Mouse (Mus musculus) layer of hippocampus, adult 9-11 months (tissue): ENCODE data around the gene Ralgps1.
A peak's percentile ranks its signal among the peaks of the same experiment; 100 is the strongest.
"Not testable (repeated sequence)": the region's sequence is repeated elsewhere in the genome, so short reads cannot be mapped to it uniquely, and the experiment has no call there.

Experiments used
- DNase-seq: peaks from one replicate; pipeline ENCODE4 v3.0.0; 2022

Gene Ralgps1

DNA sequence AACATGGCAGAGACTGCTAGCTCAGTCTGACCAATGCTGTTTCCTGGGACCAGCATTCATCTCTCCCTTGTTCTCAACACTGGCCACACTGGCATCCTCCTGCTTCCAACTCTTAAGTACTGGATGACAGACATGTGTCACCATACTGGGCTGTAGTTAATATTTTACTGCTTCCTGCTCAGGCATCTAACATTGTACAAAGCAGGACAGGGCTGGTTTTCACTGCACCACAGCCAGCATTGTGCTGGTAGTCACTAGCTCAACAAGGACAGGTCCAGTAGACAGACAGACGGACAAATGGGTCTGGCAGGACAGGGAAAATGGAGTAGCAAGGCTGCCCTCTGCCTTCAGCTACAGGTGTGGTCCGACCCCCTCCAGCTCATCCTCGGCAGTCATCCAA, 10.7 kb downstream of the Ralgps1 start:
- DNase-seq, result no peak

DNA sequence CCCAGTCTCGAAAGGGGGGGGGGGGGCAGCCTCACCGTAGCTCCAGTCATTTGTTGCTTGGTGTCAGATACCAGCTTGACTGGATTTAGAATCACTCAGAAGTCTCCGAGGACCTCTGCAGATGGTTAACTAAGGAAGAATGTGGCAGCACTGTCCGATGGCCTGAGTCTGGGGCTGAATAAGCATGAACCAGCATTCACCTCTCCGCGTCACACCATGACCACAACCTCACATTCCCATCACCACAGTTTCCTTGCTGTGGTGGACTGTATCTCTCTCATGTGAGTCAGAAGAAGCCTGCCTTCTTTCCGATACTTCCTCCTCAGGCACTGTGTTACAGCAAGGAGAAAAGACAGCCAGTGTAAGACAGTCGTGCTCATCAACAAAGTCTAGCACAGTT, 12.1 kb downstream of the Ralgps1 start:
- no peak for DNase-seq

DNA sequence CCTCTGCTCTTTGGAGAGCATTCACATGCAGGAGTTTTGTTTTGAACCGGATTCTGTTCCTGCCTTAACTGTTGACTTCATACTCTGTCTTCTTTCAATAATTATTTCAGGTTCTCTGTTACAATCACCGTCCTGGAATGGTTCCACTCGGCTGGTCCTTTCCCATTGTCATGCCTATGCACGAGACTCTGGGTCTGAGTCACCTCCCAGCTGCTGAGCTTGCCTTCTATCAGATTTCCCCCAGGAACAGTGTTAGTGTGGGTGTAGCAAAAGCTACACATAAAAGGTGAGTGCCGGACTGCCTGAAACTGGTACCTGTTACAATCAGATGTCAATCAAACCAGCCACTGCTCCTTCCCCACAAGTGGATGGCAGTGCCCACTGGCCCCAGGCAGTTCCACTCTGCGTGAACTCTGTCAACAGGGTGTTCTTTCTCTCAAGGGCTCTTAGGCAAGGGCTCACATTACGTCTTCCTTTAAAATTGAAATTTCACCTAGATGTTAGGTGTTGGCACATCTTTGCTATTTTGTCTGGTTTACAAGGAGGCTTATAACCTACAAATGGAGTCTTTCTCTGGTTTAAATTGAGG, 13.9 kb downstream of the Ralgps1 start:
- no peak for DNase-seq

DNA sequence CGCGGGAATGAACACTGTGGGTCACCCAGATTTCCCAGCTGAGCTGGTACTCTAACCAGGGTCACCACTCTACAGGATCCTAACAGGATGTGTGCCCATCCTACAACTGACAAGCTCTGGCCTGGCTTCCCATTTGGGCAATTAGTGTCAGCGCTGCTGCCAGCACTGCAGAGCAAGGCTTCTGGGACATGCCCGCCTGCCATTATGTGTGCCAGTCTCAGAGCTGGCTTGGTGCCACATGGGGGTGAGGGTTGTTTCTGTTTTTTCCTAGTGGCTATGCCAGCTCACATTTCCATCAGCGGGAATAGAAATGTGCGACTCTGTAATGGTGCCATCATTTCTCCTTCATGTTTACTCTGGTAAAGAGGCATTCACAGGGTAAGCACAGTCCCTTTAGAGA, 15.7 kb downstream of the Ralgps1 start:
- DNase-seq, result peak; percentile 90

DNA sequence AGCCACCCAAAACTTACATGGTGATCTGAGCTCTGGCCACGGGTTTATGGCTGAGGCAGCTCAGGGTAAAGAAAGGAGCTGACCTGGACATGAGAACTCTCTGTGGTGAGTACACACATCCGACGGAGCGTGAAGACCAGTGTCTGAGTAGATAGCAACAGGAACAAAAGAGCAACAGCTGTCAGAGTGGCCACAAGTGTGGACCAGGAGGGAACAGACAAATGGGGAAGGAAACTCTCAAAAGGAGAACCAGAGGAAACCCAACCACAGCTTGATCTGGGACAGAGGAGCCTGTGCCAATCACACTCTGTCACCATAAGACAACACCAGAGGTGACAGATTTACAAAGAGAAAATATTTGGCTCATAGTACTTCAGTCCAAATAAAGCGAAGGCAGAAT, 17.9 kb downstream of the Ralgps1 start:
- DNase-seq, result peak; percentile 68

DNA sequence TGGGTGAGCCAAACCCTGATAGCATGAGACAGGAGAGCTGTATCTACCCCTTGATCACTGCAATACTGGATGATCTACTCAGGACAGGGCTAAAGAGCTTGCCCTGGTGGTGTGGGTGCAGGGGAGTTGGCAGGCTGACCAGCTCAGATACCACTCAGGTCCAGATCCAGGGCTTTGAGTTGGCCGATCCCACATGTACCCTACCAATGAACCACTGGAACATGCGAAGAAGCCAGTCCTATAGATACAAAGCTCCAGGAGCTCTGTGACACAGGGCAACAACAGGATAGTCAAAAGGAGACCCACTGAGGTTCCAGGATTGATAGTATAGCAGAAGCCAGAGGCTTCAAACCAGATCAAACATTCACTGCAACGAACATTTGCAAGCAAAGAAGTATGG, 19.8 kb downstream of the Ralgps1 start:
- DNase-seq, result no peak

DNA sequence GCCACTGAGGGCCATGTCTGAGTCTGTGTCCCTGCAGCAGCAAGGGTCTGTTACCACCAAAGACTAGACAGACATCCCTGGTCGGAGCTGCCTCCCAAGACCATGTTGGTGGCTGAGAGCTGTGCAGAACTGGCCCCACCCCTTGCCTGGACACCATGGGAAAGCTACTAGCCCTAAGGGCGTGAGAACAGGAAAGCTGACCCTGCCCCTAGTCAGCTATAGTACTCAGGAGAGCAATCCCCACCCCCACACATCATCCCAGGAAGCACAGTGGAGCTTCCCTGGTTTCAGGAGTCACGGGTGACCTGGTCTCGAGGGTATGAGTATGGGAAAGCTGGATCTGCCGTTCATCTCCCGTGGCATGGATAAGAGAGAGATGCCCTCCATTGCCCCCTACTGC, 20.4 kb downstream of the Ralgps1 start:
- no peak for DNase-seq

DNA sequence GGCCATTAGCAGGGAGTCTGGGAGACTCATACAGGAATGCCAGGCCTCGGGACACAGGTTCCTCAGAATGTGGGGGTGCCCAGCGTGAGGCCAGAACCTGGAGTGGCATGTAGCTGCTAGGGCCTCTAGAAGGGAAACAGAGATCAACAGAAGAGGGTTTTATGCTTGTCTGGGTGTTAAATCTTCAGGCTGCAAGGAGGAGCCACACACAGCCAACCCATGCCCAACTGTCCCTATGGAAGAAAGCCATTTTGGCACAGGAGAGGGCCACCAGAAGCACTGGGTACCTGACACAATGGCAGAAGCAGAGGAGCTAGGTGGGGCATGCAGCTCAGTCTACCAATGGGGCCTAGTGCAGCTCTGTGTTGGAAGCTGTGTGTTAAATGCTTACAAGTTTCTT, 21.7 kb downstream of the Ralgps1 start:
- no peak for DNase-seq

DNA sequence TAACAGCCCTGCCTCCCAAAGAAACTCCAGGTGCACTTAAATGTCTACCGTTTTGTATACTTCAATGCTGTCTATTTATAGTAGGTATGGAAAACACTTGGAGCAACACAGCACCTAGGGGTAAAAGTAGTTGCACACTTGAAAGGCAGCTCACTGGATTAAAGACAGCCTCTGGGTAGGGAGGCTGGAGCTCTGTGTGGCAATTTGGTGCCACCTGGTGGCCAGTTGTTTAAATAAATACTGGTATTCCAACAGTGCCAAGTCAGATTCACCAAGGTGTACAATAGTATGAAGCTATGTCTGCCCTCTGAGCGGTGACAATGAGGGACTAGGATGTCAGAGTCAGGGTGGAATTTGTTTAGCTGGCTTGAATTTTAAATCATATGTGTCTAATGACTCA, 22.2 kb downstream of the Ralgps1 start:
- DNase-seq, result peak; percentile 78

DNA sequence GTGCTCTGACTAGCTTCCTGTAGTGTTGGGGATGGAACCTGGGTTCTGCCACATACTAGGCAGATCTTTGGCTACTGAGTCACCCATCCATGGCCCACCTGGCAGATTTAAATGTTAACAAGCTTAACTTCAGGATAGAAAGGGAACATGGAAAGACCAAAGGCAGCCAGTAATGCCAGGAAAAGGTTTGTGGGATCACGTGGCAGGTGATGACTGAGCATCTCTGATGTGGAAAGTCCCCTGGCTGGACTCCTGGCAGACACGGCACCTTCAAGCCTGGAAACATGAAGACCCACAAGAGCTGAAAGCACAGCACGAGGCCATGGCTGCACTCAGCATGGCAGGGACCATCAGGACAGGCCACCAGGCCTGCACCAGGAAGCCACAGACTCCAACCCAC, 23.0 kb downstream of the Ralgps1 start:
- no peak for DNase-seq

DNA sequence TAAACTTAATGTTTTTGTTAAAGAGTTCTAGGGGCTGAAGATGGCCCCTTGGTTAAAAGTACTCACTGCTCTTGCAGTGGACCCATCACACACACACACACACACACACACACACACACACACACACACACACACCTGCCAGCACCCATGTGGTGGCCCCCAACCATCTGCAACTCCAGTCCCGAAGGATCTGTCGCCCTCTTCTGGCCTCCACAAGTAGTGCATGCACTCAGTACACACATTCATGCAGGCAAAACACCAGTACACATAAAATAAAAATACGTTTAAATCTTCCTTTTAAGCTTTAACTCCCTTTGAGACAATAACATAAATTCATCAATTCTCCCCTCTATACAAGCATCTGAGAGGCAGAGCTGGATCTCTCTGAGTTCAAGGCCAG, 23.7 kb downstream of the Ralgps1 start:
- DNase-seq, result no peak

DNA sequence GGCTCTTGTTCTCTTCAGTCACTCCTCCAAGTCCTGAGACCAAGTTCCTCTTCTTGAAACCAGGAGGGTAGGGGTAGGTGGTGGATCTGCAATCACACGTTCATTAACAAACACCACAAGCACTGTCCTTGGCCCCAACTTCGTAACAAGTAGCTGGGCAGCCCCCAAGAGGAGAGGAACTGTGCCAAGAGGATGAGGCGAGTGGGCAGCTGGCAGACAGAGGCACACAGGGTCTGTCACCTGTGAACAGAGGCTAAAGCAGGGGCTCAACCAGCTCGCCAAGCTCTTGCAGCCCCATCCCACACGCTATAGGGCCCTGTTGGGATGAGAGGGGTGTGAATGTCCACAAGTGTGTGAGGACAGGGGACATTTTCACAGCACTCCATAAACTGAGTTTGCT, 24.5 kb downstream of the Ralgps1 start:
- DNase-seq, result no peak

DNA sequence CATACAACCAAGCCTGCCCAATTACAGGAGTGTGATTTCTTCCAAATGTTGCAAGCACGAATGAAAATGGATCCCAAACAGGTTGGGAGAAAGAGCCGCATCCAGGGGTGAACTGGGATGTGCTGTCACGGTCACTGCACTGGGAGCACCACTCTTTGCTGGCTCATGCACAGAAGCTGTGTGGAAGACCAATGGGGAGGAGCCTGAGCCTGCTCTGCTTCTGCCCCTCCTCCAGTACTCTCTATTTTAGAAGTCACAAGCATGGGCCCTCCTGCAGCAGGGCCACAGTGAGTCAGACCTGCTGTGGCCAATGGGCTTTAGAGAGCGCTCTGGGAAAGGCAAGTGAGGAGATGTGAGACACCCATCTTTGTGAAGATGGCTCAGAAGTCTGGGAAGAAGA, 25.3 kb downstream of the Ralgps1 start:
- DNase-seq, result no peak

DNA sequence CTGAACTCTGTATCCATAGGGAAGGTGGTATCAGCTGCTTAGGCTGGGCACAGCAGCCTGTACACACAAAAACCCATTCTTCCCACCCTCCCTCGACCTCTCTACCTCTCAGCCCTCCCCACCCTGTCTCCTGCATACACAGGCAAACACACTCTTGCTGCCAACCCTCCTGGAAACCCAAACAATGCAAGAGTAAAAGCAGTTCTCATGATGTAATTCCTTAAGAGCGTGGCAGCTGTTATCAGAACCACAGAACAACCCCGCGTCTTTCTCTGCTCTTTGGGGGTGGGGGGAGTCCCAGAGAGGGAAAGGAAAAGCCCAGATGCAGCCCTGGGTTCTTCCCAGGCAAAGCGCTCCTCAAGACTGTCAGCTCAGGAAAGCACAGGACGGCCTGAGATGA, 25.8 kb downstream of the Ralgps1 start:
- DNase-seq, result no peak

DNA sequence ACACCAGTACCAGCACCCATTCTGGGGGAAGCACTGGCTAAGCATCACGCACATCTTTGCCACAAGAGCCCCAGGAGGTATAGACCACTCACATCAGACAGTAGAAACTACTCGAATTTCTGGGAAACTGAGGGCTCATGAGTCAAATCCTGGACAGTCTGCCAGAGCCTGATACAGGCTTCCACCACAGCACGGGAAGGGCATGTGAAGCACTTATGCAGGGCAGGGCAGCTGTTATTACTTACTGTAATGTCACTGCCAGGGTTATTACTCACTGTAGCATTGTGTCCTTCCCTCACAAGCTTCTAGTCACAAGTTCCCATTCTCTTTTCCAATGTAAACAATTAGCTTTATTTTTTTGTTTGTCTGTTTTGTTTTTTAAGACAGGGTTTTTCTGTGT, 27.9 kb downstream of the Ralgps1 start:
- DNase-seq, result no peak

DNA sequence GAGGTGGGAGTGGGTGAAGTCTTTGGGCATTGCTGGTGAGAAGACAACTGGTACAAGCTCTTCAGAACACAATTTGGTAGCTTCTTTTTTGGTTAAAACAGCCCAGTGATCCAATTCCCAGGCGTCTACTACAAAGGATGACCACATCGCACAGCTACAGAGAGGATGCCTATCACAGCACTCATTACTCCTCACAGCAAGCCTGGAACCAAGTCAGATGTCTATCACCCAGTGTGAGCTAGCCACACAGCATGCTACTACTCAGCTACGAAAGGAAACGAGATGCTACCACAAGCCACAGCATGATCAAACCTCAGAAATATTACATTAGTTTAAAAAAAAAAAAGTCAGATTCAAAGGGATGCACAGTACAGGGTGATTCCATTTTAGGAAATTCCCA, 29.1 kb downstream of the Ralgps1 start:
- DNase-seq, result no peak

DNA sequence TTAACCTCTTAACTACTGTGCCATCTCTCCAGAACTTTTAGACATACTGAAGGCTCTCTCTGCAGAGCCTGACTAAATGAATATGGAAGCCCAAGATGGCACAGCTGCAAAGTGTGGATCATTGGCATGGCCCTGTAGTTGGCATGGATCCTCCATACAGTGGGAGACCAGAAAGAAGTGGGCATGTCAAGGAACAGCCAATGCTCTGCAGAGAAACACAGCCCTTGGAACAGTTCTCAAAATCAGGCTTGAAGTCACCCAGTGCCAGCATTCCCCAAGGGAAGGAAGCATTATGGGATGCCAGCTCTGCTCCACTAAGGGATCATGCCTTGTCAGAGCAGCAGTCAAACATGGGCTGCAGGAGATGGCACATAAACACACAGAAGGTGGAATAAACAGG, 35.5 kb downstream of the Ralgps1 start:
- DNase-seq, result no peak

DNA sequence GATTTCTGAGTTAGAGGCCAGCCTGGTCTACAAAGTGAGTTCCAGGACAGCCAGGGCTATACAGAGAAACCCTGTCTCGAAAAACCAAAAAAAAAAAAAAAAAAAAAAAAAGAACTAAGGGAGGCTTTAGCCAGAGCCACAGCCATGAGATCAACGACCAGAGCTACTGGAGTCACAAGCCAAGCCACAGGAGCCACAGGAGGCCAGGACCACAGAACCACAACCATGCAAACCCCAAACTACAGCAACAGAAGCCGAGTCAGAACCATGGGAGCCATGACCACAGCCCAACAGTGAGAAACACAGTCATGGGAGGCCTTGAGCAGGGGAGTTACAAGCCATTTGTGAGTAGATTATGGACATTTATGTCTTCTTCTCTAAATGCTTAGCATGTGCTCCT, 41.7 kb downstream of the Ralgps1 start:
- no peak for DNase-seq

DNA sequence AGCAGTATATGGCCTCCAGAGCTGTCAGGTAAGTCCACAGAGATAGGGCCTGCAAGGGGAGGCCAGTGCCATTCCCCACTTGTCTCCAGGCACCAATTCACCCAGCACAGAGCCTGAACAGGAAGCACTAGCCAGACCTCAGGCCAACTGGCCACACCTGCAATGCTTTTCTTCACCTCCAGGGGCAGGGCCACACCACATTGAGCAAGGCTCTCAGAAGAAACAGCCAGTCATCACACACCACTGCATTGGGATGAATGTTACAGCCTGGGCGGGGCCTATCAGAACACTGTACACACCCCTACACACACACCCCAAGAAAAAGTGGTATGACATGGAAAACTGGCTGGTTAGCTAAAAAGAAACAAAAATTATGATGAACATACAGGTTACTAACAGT, 42.3 kb downstream of the Ralgps1 start:
- DNase-seq, result no peak

DNA sequence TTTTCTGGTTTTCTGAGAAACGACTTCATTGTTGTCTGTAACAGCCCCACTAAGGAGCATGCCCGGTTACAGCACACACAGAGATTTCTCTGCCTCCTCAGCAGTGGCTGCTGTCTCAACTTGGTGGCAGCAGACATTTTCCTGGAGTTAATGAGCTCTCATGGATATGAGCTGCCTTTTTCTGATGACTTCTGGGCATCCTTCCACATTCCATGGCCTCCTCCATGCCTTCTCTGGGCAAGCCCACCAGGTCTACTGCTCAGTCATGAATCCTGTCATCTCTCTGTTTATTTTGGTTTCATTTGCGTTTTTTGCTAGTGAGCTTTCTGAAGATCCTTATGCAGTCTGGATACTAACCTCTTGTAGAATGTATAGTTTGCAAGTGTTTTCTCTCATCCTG, 45.9 kb downstream of the Ralgps1 start:
- DNase-seq, result no peak

DNA sequence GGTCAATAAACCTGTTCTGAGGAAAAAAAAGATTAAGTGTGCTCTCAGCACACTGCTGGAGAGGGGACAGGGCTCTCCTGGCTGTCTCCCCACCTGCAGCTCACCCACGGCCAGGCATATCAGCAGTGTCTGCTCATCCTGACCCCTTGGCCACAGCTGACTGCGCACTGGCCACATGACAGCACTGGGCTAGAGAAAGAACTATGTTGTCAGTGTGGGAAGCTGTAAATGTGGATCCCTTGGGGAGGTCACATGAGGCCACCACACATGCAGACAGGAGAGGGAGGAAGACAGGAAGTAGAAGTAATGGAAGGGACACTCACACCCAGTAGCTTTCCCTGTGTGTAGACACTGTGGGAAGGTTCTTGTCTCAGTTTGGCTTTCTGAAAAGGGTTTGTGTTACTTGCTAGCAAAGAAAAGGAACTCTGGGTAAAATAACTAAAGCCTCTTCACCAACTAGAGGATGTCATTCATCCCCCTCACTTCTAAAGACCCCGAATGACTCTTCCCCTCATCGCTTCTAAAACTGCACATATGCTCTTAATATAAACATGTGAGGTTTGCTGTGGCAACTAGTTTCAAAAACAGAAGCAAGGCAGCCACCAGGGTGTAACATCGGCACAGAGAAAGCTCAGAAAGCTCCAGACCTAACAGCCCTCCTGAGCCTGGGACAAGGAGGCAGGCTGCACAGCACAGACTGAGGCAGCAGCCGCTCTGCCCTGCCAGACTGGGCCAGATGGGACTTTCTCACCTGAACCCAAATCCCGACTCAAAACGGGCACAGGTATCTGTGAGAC, 47.3 kb downstream of the Ralgps1 start:
- no peak for DNase-seq

DNA sequence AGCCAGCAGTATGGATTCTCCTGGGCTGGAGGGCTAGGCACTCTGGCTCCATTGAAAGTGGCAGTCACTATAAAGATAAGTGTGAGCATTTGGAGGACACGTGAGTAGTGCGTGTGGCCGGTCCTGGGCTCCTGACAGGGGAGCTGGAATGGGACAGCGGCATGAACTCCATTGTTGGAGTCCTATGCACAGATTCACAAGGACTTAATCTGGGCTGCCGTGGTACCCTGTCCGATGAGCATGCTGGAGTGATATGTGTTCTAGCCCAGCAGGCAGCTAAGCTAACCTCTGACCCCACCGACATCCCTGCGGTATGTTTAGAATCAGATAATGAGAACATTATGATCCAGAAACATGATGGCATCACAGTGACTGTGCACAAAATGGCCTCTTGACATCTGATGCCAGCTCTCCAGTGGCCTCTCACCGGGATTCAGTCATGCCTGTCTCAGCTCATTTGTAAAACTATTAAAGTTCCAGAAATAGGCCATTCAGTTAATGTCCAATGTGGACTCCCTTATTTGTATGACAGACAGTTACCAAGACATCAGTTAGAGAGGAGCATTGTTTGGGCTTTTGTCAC, 48.2 kb downstream of the Ralgps1 start:
- DNase-seq, result not testable (repeated sequence)

DNA sequence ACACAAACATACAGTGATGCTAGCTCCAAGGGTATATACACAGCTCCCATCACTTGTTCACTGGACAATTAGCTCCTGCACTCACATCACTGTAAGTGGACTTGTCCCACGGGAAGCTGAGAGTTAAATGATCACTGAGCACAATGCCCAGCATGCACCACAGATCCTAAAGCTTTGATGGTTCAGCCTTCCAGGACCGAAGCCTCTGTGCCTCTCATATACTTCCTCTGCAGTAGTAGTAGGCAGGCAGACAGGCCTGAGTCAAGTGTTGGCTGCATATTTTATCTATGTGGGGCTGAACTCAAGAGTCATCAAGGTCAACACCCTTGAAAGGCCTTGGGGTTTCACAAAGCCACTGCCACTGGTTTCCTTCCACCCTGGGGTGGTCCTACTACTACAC, 49.6 kb downstream of the Ralgps1 start:
- no peak for DNase-seq

DNA sequence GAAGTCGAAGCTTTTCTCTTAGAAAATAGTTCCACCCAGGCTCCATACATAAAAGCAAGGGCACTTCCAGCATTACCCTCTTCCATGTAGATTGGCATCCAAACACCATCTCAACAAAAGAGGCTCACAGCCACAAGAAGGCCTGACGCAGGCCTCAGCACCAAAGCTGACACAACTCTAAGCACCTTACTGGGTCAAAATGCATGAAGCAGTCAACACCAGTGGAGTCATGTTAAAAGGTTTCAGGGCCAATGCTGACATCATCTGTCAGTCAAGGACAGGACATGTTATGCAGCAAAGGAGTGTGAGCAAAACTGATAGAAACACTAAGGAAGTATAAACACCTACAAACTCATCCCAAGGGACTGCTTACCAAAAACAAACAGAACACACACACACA, 50.3 kb downstream of the Ralgps1 start:
- DNase-seq, result no peak

DNA sequence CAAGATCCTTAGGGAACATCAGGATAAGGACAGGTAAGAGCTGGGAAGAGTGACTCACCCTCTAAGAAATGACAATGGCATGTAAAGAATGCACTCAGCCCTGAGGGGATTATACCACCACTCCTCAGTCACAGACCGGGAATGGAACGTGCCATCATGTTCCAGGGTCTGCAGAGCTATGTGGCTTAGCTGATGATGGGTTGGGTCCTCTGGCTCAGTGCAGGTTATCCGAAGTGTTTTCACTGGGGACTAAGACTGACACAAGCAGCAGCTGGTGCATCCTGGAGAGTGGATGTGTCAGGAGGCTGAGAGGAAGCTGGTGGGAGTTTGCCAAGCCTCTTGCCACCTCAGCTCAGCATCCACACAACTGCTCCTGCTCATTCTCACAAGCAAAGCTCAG, 50.7 kb downstream of the Ralgps1 start:
- no peak for DNase-seq
